Mouse (Mus musculus) kidney, adult 18-20 months (tissue): ENCODE data around the gene Cnn3.

ENCODE experiments used
- DNase-seq: peaks from one replicate; pipeline ENCODE4 v3.0.0; 2021

Gene Cnn3

GRCm38 (mm10) chr3:121418850-121419435, 7.4 kb upstream of the Cnn3 start:
- no peak for DNase-seq

GRCm38 (mm10) chr3:121422405-121422804, 3.9 kb upstream of the Cnn3 start:
- DNase-seq = no peak

- DNase-seq = peak; percentile 84
These were observed 573 bp downstream of the Cnn3 start for GRCm38 (mm10) chr3:121426621-121427519.

GRCm38 (mm10) chr3:121427520-121427908, 1.2 kb downstream of the Cnn3 start:
- peak; percentile 71 for DNase-seq

GRCm38 (mm10) chr3:121428230-121428629, 1.9 kb downstream of the Cnn3 start:
- peak; percentile 66 for DNase-seq

GRCm38 (mm10) chr3:121428696-121429259, 2.5 kb downstream of the Cnn3 start:
- no peak for DNase-seq

- no peak for DNase-seq
These were observed 3.2 kb downstream of the Cnn3 start for GRCm38 (mm10) chr3:121429469-121429868.

- DNase-seq = no peak
These were observed 4.1 kb downstream of the Cnn3 start for GRCm38 (mm10) chr3:121430289-121430936.

- DNase-seq = no peak
These were observed 7.1 kb downstream of the Cnn3 start for GRCm38 (mm10) chr3:121433359-121433758.

GRCm38 (mm10) chr3:121433968-121434533, 7.8 kb downstream of the Cnn3 start:
- DNase-seq = no peak

GRCm38 (mm10) chr3:121435296-121435695, 9.0 kb downstream of the Cnn3 start:
- DNase-seq = no peak

GRCm38 (mm10) chr3:121437070-121437469, 10.8 kb downstream of the Cnn3 start:
- no peak for DNase-seq

- peak; percentile 47 for DNase-seq
These were observed 11.7 kb downstream of the Cnn3 start for GRCm38 (mm10) chr3:121437996-121438395.

- peak; percentile 47 for DNase-seq
These were observed 13.4 kb downstream of the Cnn3 start for GRCm38 (mm10) chr3:121439623-121440161.

GRCm38 (mm10) chr3:121441504-121441903, 15.2 kb downstream of the Cnn3 start:
- DNase-seq = no peak

GRCm38 (mm10) chr3:121442288-121442687, 16.0 kb downstream of the Cnn3 start:
- no peak for DNase-seq

GRCm38 (mm10) chr3:121443861-121444271, 17.6 kb downstream of the Cnn3 start:
- DNase-seq = no peak

- DNase-seq = no peak
These were observed 18.1 kb downstream of the Cnn3 start for GRCm38 (mm10) chr3:121444414-121444813.

- DNase-seq = no peak
These were observed 20.2 kb downstream of the Cnn3 start for GRCm38 (mm10) chr3:121446454-121446853.

- peak; percentile 66 for DNase-seq
These were observed 21.8 kb downstream of the Cnn3 start for GRCm38 (mm10) chr3:121448029-121448468.

- DNase-seq = no peak
These were observed 22.3 kb downstream of the Cnn3 start for GRCm38 (mm10) chr3:121448606-121449005.

- no peak for DNase-seq
These were observed 23.2 kb downstream of the Cnn3 start for GRCm38 (mm10) chr3:121449527-121449926.

- DNase-seq = no peak
These were observed 25.1 kb downstream of the Cnn3 start for GRCm38 (mm10) chr3:121451404-121451803.
